Mouse (Mus musculus) heart, adult 2 months (tissue): Measurements from ENCODE around the gene Ubxn7. TPM values are rescaled to one million over a fixed set of nuclear protein-coding genes. Genes with fewer than 3 reads are reported as not detected.
"Not testable (repeated sequence)": the region's sequence is repeated elsewhere in the genome, so short reads cannot be mapped to it uniquely, and the experiment has no call there.

ENCODE experiments used
- DNase-seq, 2 experiments: peaks; one replicate each; pipeline ENCODE4 v3.0.0; 2021
- H3K27ac ChIP-seq: fragments of 200-600 bp; 2 replicates; pipeline ENCODE4 v1.8.1; 2022
- H3K27me3 ChIP-seq: fragments of 200-500 bp; 2 replicates; pipeline ENCODE4 v1.6.1; 2012; ENCODE audit warnings: mild to moderate bottlenecking, low read length, inconsistent platforms, mixed read lengths; ENCODE audit not compliant: control insufficient read depth, insufficient read depth
- H3K36me3 ChIP-seq: fragments of 200-500 bp; 2 replicates; pipeline ENCODE4 v1.6.1; 2012; ENCODE audit warnings: low read length, inconsistent platforms; ENCODE audit not compliant: control insufficient read depth, insufficient read depth
- H3K4me1 ChIP-seq: fragments of 200-500 bp; 2 replicates; pipeline ENCODE4 v1.6.1; 2011; ENCODE audit warnings: low read length; ENCODE audit not compliant: control insufficient read depth, insufficient read depth
- H3K4me3 ChIP-seq: fragments of 200-600 bp; 2 replicates; pipeline ENCODE4 v1.8.1; 2022
- H3K79me2 ChIP-seq: fragments of 200-500 bp; replicated peaks from 2 replicates; pipeline ENCODE4 v1.6.1; 2012; ENCODE audit warnings: mild to moderate bottlenecking, inconsistent platforms, low read length, moderate library complexity, mixed read lengths; ENCODE audit not compliant: control insufficient read depth, insufficient read depth
- H3K9ac ChIP-seq: fragments of 200-500 bp; 2 replicates; pipeline ENCODE4 v1.6.1; 2012; ENCODE audit warnings: low read depth, mild to moderate bottlenecking, control low read depth, inconsistent platforms, low read length, mixed read lengths
- CTCF ChIP-seq: fragments of 200-600 bp; IDR thresholded peaks from 2 replicates; pipeline ENCODE4 v1.8.1; 2022; ENCODE audit warnings: antibody characterized with exemption, mild to moderate bottlenecking, moderate library complexity
- EP300 ChIP-seq: fragments of 200-500 bp; IDR thresholded peaks from 2 replicates; pipeline ENCODE4 v1.6.1; 2011; ENCODE audit warnings: low read depth, low read length, control low read depth; ENCODE audit not compliant: insufficient read depth
- POLR2A ChIP-seq: fragments of 200-500 bp; IDR thresholded peaks from 2 replicates; pipeline ENCODE4 v1.6.1; 2011; ENCODE audit warnings: mild to moderate bottlenecking, low read depth, low read length, control low read depth; ENCODE audit not compliant: insufficient read depth
- WGBS: fragments of 180-500 bp; shearing (Covaris S2); methylation state at CpG from one replicate; pipeline ENCODE4 v1.1.7; 2018; 5-methylcytosine and 5-hydroxymethylcytosine counted together
- intact Hi-C: fragments of 180-260 bp; cut with DNase I; formaldehyde crosslinking; loops from one replicate; pipeline ENCODE4 v1.15.1; 2025
- long read RNA-seq: library from polyadenylated mRNA; stranded (forward); transcript quantifications from one replicate; pipeline ENCODE4 v2.0.0, GENCODE M21; 2021
- polyA plus RNA-seq: library from polyadenylated mRNA; depleted of rRNA; stranded (reverse); fragments of >200 nt; gene quantifications from 2 replicates; pipeline ENCODE4 v1.2.3, GENCODE M21; 2012; rRNA removed
- total RNA-seq, 2 experiments: library from RNA; stranded (reverse); gene quantifications; 2 replicates each; pipeline ENCODE4 v1.2.3; 2021

Gene Ubxn7
- 10 to 100 TPM; 23.6 to 26.8 TPM for total RNA-seq
- 4.8 and 8.3 TPM in 2 replicates for polyA plus RNA-seq
- long read RNA-seq, full-length matches to known transcripts = 7 of 9 reads
- long read RNA-seq, partial matches to known transcripts = 1 of 9 reads
- long read RNA-seq, other reads (novel, unspliced or antisense) = 1 of 9 reads

GRCm38 (mm10) chr16:32332040-32332555 is at the start of gene Ubxn7:
Gene Ubxn7, plus strand, starts transcription at chr16:32332257.
- peaks cover 9% of the 10 kb centered on the region for H3K36me3 ChIP-seq
- under 1% methylated on average over 44 of the region's 52 CpGs for WGBS
- intact Hi-C loops = loop anchor here (5.0 kb wide), 1 partner anchor 85 kb away; the partner anchor contains the start of gene Tctex1d2
- peaks cover 12% of the 10 kb centered on the region for H3K79me2 ChIP-seq
- DNase-seq = peak; percentile 98 to 99
- no peak for TF ChIP-seq CTCF
- TF ChIP-seq POLR2A = peak; percentile 84
- no peak for TF ChIP-seq EP300
- peak within 1 kb of the TSS; percentile 95 for H3K9ac ChIP-seq
- peaks cover 10% of the 10 kb centered on the region for H3K4me1 ChIP-seq
- peak within 1 kb of the TSS; percentile 90 for H3K27ac ChIP-seq
- H3K4me3 ChIP-seq = peak within 1 kb of the TSS; percentile 82
- no peaks in the 10 kb centered on the region for H3K27me3 ChIP-seq

DNA sequence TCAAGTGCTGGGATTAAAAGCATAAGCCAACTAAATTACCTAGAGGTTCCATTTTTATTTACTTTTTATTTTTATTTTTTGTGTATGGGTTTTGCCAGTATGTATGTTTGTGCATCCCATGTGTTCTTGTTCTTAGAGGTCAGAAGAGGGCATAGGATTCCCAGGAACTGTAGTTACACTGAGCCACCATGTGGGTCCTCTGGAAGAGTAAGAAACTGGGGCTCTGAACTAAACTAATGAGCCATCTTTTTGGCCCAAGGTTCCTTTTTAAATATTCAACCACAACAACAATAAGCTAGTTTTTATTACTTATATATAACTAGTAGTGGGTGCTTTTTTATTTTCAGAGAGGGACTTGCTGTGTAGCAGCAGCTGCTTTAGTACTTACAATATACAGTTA is 49.4 kb upstream of the Ubxn7 start:
- H3K36me3 ChIP-seq = peaks cover 12% of the 10 kb centered on the region

GRCm38 (mm10) chr16:32291821-32292220 is 40.2 kb upstream of the Ubxn7 start:
- Histone ChIP-seq H3K27me3 (no peaks in the 10 kb centered on the region), H3K27ac (no peak overlapping the region), H3K4me3 (no peak overlapping the region), H3K4me1 (no peaks in the 10 kb centered on the region), H3K9ac (no peak overlapping the region), H3K79me2 (no peaks in the 10 kb centered on the region), H3K36me3 (no peaks in the 10 kb centered on the region)
- intact Hi-C loops = no loop called here
- DNase-seq = no peak
- no peak for TF ChIP-seq CTCF
- 98% methylated on average over 4 of the region's 4 CpGs for WGBS

More for the DNA sequence above, 49.4 kb upstream of the Ubxn7 start:
- TF ChIP-seq EP300 (no peak), POLR2A (no peak), CTCF (no peak)
- intact Hi-C loops = no loop called here
- H3K4me3 ChIP-seq = no peak overlapping the region
- no peak for DNase-seq
- peaks cover 2% of the 10 kb centered on the region; the same call in 1 of the 2 replicates for H3K79me2 ChIP-seq
- H3K4me1 ChIP-seq = peaks cover 2% of the 10 kb centered on the region
- no peak overlapping the region for H3K9ac ChIP-seq
- no peak overlapping the region for H3K27ac ChIP-seq
- no peaks in the 10 kb centered on the region for H3K27me3 ChIP-seq

DNA sequence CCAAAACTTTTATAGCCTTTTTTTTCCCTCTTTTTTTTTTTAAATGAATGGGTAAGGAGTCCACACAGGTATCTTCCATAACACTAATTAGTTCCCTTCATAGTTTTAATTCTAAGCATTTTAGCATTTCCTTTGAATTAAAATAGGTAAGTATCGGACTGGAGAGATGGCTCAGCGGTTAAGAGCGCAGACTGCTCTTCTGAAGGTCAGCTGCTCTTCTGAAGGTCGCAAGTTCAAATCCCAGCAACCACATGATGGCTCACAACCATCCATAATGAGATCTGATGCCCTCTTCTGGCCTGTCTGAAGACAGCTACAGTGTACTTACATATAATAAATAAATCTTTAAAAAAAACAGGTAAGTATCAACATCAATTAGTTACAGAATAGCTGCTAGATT is 32.4 kb upstream of the Ubxn7 start:
- intact Hi-C loops, H3K27ac ChIP-seq, H3K9ac ChIP-seq, H3K27me3 ChIP-seq, H3K36me3 ChIP-seq, DNase-seq, H3K4me3 ChIP-seq, H3K4me1 ChIP-seq, H3K79me2 ChIP-seq: not testable (repeated sequence)
- 96% methylated on average over 4 of the region's 4 CpGs for WGBS
- peak; percentile 24; the same call in 1 of the 2 replicates for TF ChIP-seq CTCF

GRCm38 (mm10) chr16:32303046-32303445 is 29.0 kb upstream of the Ubxn7 start:
- Histone ChIP-seq H3K9ac (no peak overlapping the region), H3K79me2 (no peaks in the 10 kb centered on the region), H3K36me3 (no peaks in the 10 kb centered on the region), H3K4me3 (no peak overlapping the region), H3K27me3 (no peaks in the 10 kb centered on the region), H3K27ac (no peak overlapping the region), H3K4me1 (no peaks in the 10 kb centered on the region)
- TF ChIP-seq EP300 = no peak
- no peak for TF ChIP-seq CTCF
- TF ChIP-seq POLR2A = no peak
- no peak for DNase-seq
- WGBS = 82% methylated on average over 1 of the region's 1 CpGs
- intact Hi-C loops = no loop called here

GRCm38 (mm10) chr16:32303886-32304285 is 28.2 kb upstream of the Ubxn7 start:
- 89% methylated on average over 7 of the region's 7 CpGs for WGBS
- H3K27ac ChIP-seq = no peak overlapping the region
- no peak for DNase-seq
- no peaks in the 10 kb centered on the region for H3K79me2 ChIP-seq
- TF ChIP-seq EP300 (no peak), CTCF (no peak), POLR2A (no peak)
- H3K4me3 ChIP-seq = no peak overlapping the region
- intact Hi-C loops = no loop called here
- H3K27me3 ChIP-seq = no peaks in the 10 kb centered on the region
- no peak overlapping the region for H3K9ac ChIP-seq
- H3K36me3 ChIP-seq = no peaks in the 10 kb centered on the region
- no peaks in the 10 kb centered on the region for H3K4me1 ChIP-seq
